Mouse (Mus musculus) adrenal gland, postnatal 36 days (tissue): ENCODE measurements around the gene Vmn2r54. TPM values are rescaled to one million over a fixed set of nuclear protein-coding genes. Genes with fewer than 3 reads are reported as not detected.
"Not testable (repeated sequence)": the region's sequence is repeated elsewhere in the genome, so short reads cannot be mapped to it uniquely, and the experiment has no call there.

ENCODE experiments used
- DNase-seq, 2 experiments: peaks; one replicate each; pipeline ENCODE4 v3.0.0; 2021; ENCODE audit warnings: mixed read lengths in 1 of 2
- long read RNA-seq, 2 experiments: library from polyadenylated mRNA; stranded (forward); transcript quantifications; one replicate each; pipeline ENCODE4 v2.0.0; 2021; ENCODE audit warnings: borderline sequencing depth in 2 of 2
- total RNA-seq, 2 experiments: library from RNA; stranded (reverse); gene quantifications; 2 replicates each; pipeline ENCODE4 v1.2.3; 2021

Vmn2r54 gene
- total RNA-seq, result not detected
- long read RNA-seq, experiment 1, result 0 reads
- long read RNA-seq, experiment 2, result 0 reads

GRCm38 (mm10) chr7:12640219-12640618, at the start of gene Vmn2r54:
Vmn2r54 (minus strand) TSS chr7:12640319.
- not testable (repeated sequence) for DNase-seq

DNA sequence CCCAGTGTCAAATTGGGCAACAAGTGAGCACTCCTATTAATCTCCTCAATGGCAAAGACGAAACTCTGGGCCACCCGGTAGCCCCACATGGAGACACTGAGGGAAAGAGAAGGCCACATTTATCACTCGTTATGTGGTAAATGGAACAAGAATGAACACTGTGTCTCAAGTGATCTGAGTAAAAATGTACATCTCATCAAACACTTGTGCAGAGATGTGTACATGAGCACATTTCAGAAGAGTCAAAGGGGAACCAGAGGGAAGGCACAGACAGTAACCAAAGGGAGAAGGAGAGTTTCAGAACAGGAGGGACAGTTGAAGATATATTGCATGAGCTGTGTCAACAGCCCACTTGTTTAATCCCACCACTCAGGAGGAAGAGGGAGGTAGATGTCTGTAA, 44.8 kb upstream of the Vmn2r54 start, which contains the start of gene Vmn2r55:
Vmn2r55 (minus strand) TSS at position 101 of the 400 bp plus-strand sequence.
- not testable (repeated sequence) for DNase-seq

- DNase-seq, result no peak
These were observed 31.4 kb downstream of the Vmn2r54 start, which contains the start of gene Vmn2r53 for GRCm38 (mm10) chr7:12608688-12609087. Vmn2r53 (minus strand) TSS chr7:12608788.

Other genes starting within 250 kb of the Vmn2r54 start
- 1 to 10 TPM; 2.8 to 4.4 TPM for gene Zfp551, start 217.6 kb downstream of the Vmn2r54 start, total RNA-seq
- 1 to 10 TPM; 7.9 to 9.5 TPM for gene Zfp606, start 162.0 kb downstream of the Vmn2r54 start, total RNA-seq
- gene 2900092C05Rik, start 127.8 kb downstream of the Vmn2r54 start, total RNA-seq, result not detected
- gene Vmn2r53, start 31.5 kb downstream of the Vmn2r54 start, total RNA-seq, result under 1 TPM; 0.03 to 0.07 TPM
- gene Vmn2r55, start 44.7 kb upstream of the Vmn2r54 start, total RNA-seq, result not detected
- gene Vmn2r56, start 94.7 kb upstream of the Vmn2r54 start, total RNA-seq, result not detected
- 1 to 10 TPM; 2.3 to 4.3 TPM for gene Zscan18, start 163.3 kb upstream of the Vmn2r54 start, total RNA-seq
- gene Zfp329, start 178.5 kb upstream of the Vmn2r54 start, total RNA-seq, result 10 to 100 TPM; 10.5 to 11.0 TPM
- gene Zfp110, start 194.4 kb upstream of the Vmn2r54 start, total RNA-seq, result 10 to 100 TPM; 22.2 to 24.0 TPM
- gene Zfp128, start 240.9 kb upstream of the Vmn2r54 start, total RNA-seq, result 1 to 10 TPM; 3.2 to 3.4 TPM